Comparison of ENCODE assay signal across 8 mouse cellular contexts in the genomic region with DNA sequence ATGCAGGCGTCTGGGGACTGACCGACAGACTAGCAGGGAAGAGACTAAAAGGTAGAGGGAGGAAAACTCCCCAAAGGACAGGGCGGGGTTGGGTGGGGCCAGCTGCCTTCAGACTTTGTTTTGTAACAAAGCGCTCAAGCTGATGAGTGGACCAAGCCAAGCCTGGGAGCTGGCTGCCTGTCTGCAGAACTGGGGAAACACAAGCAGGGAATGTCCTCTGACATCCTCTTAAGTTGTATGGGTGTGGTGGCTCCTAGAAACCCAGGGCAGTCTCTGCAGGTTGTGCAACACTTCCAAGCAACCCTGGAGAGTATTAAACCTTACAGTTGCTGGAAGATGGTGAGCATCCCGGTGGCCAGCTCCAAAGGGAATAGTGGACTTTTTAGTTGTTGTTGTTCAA. TPM values are rescaled to one million over a fixed set of nuclear protein-coding genes. Genes with fewer than 3 reads are reported as not detected.
DNase-seq lines count a peak whose midpoint lies in the region; ATAC-seq lines count a peak whose summit lies in the region.

No protein-coding gene starts in this region.

- H3K27me3 ChIP-seq in embryonic facial prominence, embryonic 10.5 days (replicated peaks; ENCODE audit: low read depth, poor library complexity, severe bottlenecking) = peaks cover 61% of the 10 kb centered on the region
- H3K27me3 ChIP-seq in intestine, embryonic 14.5 days (replicated peaks; ENCODE audit: control insufficient read depth, insufficient read depth, low read length) = peaks cover 13% of the 10 kb centered on the region; the same call in 1 of the 2 replicates
- H3K27me3 ChIP-seq in midbrain, embryonic 12.5 days = peaks cover 40% of the 10 kb centered on the region

- peak overlapping the region; percentile 64; the same call in 1 of the 2 replicates for H3K9ac ChIP-seq in intestine, embryonic 14.5 days (ENCODE audit: low read length)
- no peak overlapping the region for H3K9ac ChIP-seq in midbrain, embryonic 12.5 days (replicated peaks)

- no peak for ATAC-seq in intestine, embryonic 14.5 days (replicated peaks; ENCODE audit: low FRiP score, low TSS enrichment, low read depth)
- no peak for ATAC-seq in midbrain, embryonic 12.5 days (ENCODE audit: low FRiP score, low read depth)
- no peak for ATAC-seq in frontal cortex, adult (ENCODE audit: low TSS enrichment)

- peaks cover 31% of the 10 kb centered on the region for H3K4me1 ChIP-seq in embryonic facial prominence, embryonic 10.5 days
- H3K4me1 ChIP-seq in intestine, embryonic 14.5 days (replicated peaks; ENCODE audit: control insufficient read depth, insufficient read depth, low read length) = peaks cover 7% of the 10 kb centered on the region
- H3K4me1 ChIP-seq in midbrain, embryonic 12.5 days = peaks cover 13% of the 10 kb centered on the region

- peak overlapping the region; percentile 83 for H3K4me2 ChIP-seq in intestine, embryonic 14.5 days (ENCODE audit: low read length)
- H3K4me2 ChIP-seq in midbrain, embryonic 12.5 days (replicated peaks) = peak overlapping the region; percentile 91

- WGBS in embryonic facial prominence, embryonic 10.5 days = 45% methylated on average over 5 of the region's 5 CpGs
- WGBS in intestine, embryonic 14.5 days = 47% methylated on average over 5 of the region's 5 CpGs
- WGBS in midbrain, embryonic 12.5 days = 60% methylated on average over 5 of the region's 5 CpGs

- no peaks in the 10 kb centered on the region for H3K36me3 ChIP-seq in embryonic facial prominence, embryonic 10.5 days (replicated peaks)
- no peaks in the 10 kb centered on the region for H3K36me3 ChIP-seq in intestine, embryonic 14.5 days (ENCODE audit: control insufficient read depth, insufficient read depth, low read length)
- no peaks in the 10 kb centered on the region for H3K36me3 ChIP-seq in midbrain, embryonic 12.5 days

- H3K4me3 ChIP-seq in embryonic facial prominence, embryonic 10.5 days = peak overlapping the region; percentile 78
- H3K4me3 ChIP-seq in intestine, embryonic 14.5 days (ENCODE audit: low read depth, low read length) = peak overlapping the region; percentile 65
- H3K4me3 ChIP-seq in midbrain, embryonic 12.5 days = peak overlapping the region; percentile 59; the same call in 1 of the 2 replicates

- no peaks in the 10 kb centered on the region for H3K9me3 ChIP-seq in embryonic facial prominence, embryonic 10.5 days
- no peaks in the 10 kb centered on the region for H3K9me3 ChIP-seq in intestine, embryonic 14.5 days (ENCODE audit: control insufficient read depth, low read length)
- H3K9me3 ChIP-seq in midbrain, embryonic 12.5 days = no peaks in the 10 kb centered on the region

- intact Hi-C loops in heart, postnatal 25 days (cut with DNase I) = loop anchor here (2.0 kb wide), 1 partner anchor 14 kb away; no protein-coding TSS in a partner anchor
- intact Hi-C loops in left cerebral cortex, postnatal 25 days (cut with DNase I) = no loop called here

- peak; percentile 97 for DNase-seq in heart, adult 11 months
- no peak for DNase-seq in heart, postnatal 25 days (ENCODE audit: low spot score)
- no peak for DNase-seq in embryonic facial prominence, embryonic 10.5 days (ENCODE audit: low spot score)
- no peak for DNase-seq in intestine, embryonic 14.5 days (ENCODE audit: low spot score)
- DNase-seq in right cerebral cortex, postnatal 4 days = no peak
- no peak for DNase-seq in left cerebral cortex, postnatal 25 days (ENCODE audit: low spot score in 2 of 2)

- no peak overlapping the region for H3K27ac ChIP-seq in embryonic facial prominence, embryonic 10.5 days (replicated peaks)
- H3K27ac ChIP-seq in intestine, embryonic 14.5 days (ENCODE audit: low read depth) = no peak overlapping the region; the same call in 1 of the 2 replicates
- no peak overlapping the region for H3K27ac ChIP-seq in midbrain, embryonic 12.5 days (replicated peaks)

RNA-seq across cellular contexts. Expression of gene Cd9, which starts 1.4 kb away (rescaled TPM):
- 10 to 100 TPM; 57.5 to 63.4 TPM for total RNA-seq in heart, postnatal 25 days (2021)
- 33.0 and 36.2 TPM in 2 replicates for polyA plus RNA-seq in embryonic facial prominence, embryonic 10.5 days (2016; fragmentation: Nextera tagmentation; extraction: Ambion mirVana)
- 162 and 185 TPM in 2 replicates for polyA plus RNA-seq in intestine, embryonic 14.5 days (2014; fragmentation: Nextera tagmentation; extraction: Ambion mirVana)
- 35.5 and 38.5 TPM in 2 replicates for polyA plus RNA-seq in midbrain, embryonic 12.5 days (2016; fragmentation: Nextera tagmentation; extraction: Ambion mirVana)
- 10 to 100 TPM; 48.6 to 56.9 TPM for total RNA-seq in left cerebral cortex, postnatal 25 days (2021)

RNA-seq across cellular contexts. Expression of gene Vwf, which starts 53.4 kb away (rescaled TPM):
- total RNA-seq in heart, postnatal 25 days (2021) = 100 to 1,000 TPM; 104 to 114 TPM
- polyA plus RNA-seq in embryonic facial prominence, embryonic 10.5 days (2016; fragmentation: Nextera tagmentation; extraction: Ambion mirVana) = 5.5 and 8.6 TPM in 2 replicates
- polyA plus RNA-seq in intestine, embryonic 14.5 days (2014; fragmentation: Nextera tagmentation; extraction: Ambion mirVana) = 10.3 and 14.1 TPM in 2 replicates
- polyA plus RNA-seq in midbrain, embryonic 12.5 days (2016; fragmentation: Nextera tagmentation; extraction: Ambion mirVana) = 11.3 and 15.3 TPM in 2 replicates
- 10 to 100 TPM; 12.5 to 17.6 TPM for total RNA-seq in left cerebral cortex, postnatal 25 days (2021)
